Mouse (Mus musculus) forebrain, embryonic 16.5 days (tissue): Measurements from ENCODE around the gene Cbln4. TPM values are rescaled to one million over a fixed set of nuclear protein-coding genes. Genes with fewer than 3 reads are reported as not detected.

Experiments used
- ATAC-seq: fragments of 200-750 bp; cut with Nextera tagmentation; 2 replicates; pipeline ENCODE4 v1.8.0; 2017; ENCODE audit warnings: mild to moderate bottlenecking, moderate library complexity
- H3K27ac ChIP-seq: fragments of 300-500 bp; sonication (generic); 2 replicates; pipeline ENCODE4 v1.5.1; 2014; ENCODE audit warnings: low read length, control low read depth
- H3K27me3 ChIP-seq: fragments of 300-500 bp; sonication (generic); replicated peaks from 2 replicates; pipeline ENCODE4 v1.6.1; 2014; ENCODE audit warnings: low read length; ENCODE audit not compliant: control insufficient read depth, insufficient read depth
- H3K36me3 ChIP-seq: fragments of 300-500 bp; sonication (generic); 2 replicates; pipeline ENCODE4 v1.6.1; 2014; ENCODE audit not compliant: control insufficient read depth, insufficient read depth
- H3K4me1 ChIP-seq: fragments of 300-500 bp; sonication (generic); replicated peaks from 2 replicates; pipeline ENCODE4 v1.6.1; 2014; ENCODE audit warnings: low read length; ENCODE audit not compliant: control insufficient read depth, insufficient read depth
- H3K4me2 ChIP-seq: fragments of 300-500 bp; sonication (generic); 2 replicates; pipeline ENCODE4 v1.6.1; 2014; ENCODE audit warnings: mild to moderate bottlenecking, low read length, control low read depth
- H3K4me3 ChIP-seq: fragments of 300-500 bp; sonication (generic); replicated peaks from 2 replicates; pipeline ENCODE4 v1.5.1; 2014; ENCODE audit warnings: mild to moderate bottlenecking, low read length, control low read depth
- H3K9ac ChIP-seq: fragments of 300-500 bp; sonication (generic); replicated peaks from 2 replicates; pipeline ENCODE4 v1.6.1; 2014; ENCODE audit warnings: low read depth, low read length, control low read depth
- H3K9me3 ChIP-seq: fragments of 300-500 bp; sonication (generic); 2 replicates; pipeline ENCODE4 v1.6.1; 2016; ENCODE audit warnings: low read length; ENCODE audit not compliant: control insufficient read depth
- WGBS: fragments of 180-500 bp; shearing (Covaris S2); extraction: QIAGEN DNeasy Blood & Tissue Kit; methylation state at CpG from one replicate; pipeline ENCODE4 v1.1.7; 2014; 5-methylcytosine and 5-hydroxymethylcytosine counted together
- polyA plus RNA-seq: library from polyadenylated mRNA; unstranded; fragments of >200 nt; fragmentation: Nextera tagmentation; extraction: Ambion mirVana; gene quantifications from 2 replicates; pipeline ENCODE4 v1.2.1, GENCODE M21; 2015

Cbln4 gene
- polyA plus RNA-seq, 1 experiment from 2014 or later: 15.2 TPM

DNA sequence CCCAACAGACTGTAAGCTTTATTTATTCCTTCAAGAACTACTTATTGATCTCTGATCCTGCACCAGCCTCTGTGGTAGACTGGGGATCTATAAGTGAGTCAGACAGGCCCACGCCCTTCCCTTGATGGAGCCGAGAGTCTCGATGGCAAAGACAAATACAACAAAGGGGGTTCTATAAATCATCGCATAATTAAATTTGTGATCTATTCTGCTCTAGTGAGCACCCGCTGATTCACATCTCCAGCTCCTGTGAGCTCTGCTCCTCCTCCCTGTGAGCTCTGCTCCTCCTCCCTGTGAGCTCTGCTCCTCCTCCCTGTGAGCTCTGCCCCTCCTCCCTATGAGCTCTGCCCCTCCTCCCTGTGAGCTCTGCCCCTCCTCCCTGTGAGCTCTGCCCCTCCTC lies 49.0 kb downstream of the Cbln4 start:
- no peak overlapping the region for H3K4me3 ChIP-seq
- 65% methylated on average over 5 of the region's 5 CpGs for WGBS
- H3K9ac ChIP-seq: no peak overlapping the region
- no peaks in the 10 kb centered on the region for H3K27me3 ChIP-seq
- no peak for ATAC-seq
- no peak overlapping the region for H3K27ac ChIP-seq
- H3K36me3 ChIP-seq: no peaks in the 10 kb centered on the region
- H3K9me3 ChIP-seq: no peaks in the 10 kb centered on the region
- no peaks in the 10 kb centered on the region for H3K4me1 ChIP-seq
- H3K4me2 ChIP-seq: no peak overlapping the region

DNA sequence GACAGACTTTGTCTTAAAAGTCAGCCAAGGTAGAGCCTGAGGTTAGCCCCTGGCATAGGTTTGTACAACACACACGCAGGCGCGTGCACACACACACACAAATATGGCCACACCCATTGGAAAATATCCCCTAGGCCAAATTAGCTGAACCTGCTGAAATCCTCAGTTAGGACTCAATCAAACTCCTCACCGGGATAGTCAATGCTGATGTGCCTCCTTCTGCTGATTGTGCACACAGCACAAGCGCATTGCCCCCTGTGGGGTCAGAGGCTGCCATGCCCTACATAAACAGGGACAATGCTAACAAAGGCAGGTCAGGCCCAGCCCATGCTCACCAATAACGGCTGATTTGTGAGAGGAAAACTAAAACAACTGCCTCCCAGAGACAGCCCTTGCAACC lies 56.6 kb downstream of the Cbln4 start:
- no peak overlapping the region for H3K4me2 ChIP-seq
- no peaks in the 10 kb centered on the region; the same call in 1 of the 2 replicates for H3K4me1 ChIP-seq
- 25% methylated on average over 6 of the region's 6 CpGs for WGBS
- no peaks in the 10 kb centered on the region for H3K9me3 ChIP-seq
- no peak overlapping the region for H3K4me3 ChIP-seq
- H3K9ac ChIP-seq: no peak overlapping the region
- no peak overlapping the region for H3K27ac ChIP-seq
- no peak for ATAC-seq
- H3K36me3 ChIP-seq: no peaks in the 10 kb centered on the region
- no peaks in the 10 kb centered on the region for H3K27me3 ChIP-seq

Other genes with a start within 250 kb of the Cbln4 start
- 0.17 and 0.20 TPM in 2 replicates for gene Mc3r, start 205.0 kb upstream of the Cbln4 start, polyA plus RNA-seq